Mouse (Mus musculus) thymus, adult 2 months (tissue): ENCODE results near the gene Fam92b.

Experiments used
- CTCF ChIP-seq: fragments of 200-500 bp; IDR thresholded peaks from 2 replicates; pipeline ENCODE4 v1.5.1; 2012; ENCODE audit warnings: mild to moderate bottlenecking, control low read depth, low read length, moderate library complexity, borderline replicate concordance; ENCODE audit not compliant: control insufficient read depth, poor library complexity, insufficient read depth; ENCODE audit errors: extremely low read depth
- POLR2A ChIP-seq: fragments of 200-500 bp; IDR thresholded peaks from 2 replicates; pipeline ENCODE4 v1.6.1; 2012; ENCODE audit warnings: mild to moderate bottlenecking, low read length, control low read depth, moderate library complexity; ENCODE audit not compliant: control insufficient read depth, poor library complexity, insufficient read depth; ENCODE audit errors: extremely low read depth

DNA sequence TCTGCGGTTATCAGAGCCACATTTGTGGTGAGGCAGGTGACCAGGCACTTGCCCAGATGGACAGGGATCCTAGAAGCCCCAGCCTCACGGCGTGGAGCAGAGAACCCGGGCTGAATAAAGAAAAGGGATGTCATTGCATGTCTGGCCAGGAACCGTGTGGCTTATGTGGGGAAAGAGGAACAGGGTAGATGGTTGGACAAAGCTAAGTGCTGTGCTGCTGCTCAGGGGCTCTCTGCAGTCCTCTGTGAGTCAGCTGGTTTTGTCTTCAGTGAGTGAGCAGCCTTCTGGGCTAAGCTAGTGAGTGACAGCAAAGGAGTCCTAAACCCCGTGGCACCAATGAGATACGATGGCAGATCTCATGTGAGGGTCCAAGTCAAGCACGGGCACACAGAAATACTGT, 46.1 kb downstream of the Fam92b start:
- TF ChIP-seq CTCF: no peak
- no peak for TF ChIP-seq POLR2A
